ENCODE assay signal across 29 mouse cellular contexts in the genomic region with DNA sequence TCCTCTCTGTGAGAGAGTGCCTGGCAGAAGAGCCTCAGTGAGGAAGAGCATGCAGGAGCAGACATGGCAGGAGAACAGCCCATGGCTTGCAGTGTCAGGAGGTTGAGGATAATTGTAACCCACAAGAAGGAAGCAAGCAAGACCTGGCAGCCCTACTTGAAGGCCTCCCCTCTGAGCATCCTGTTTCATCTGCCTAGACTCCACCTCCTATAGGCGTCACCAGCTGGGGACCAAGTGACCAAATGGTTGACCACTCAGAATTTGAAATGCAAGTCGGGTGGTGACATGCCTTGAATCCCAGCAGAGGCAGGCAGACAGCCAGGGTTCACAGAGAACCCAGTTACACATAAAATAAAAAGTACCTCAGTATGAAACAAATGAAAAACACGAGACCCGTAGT. TPM values are rescaled to one million over a fixed set of nuclear protein-coding genes. Genes with fewer than 3 reads are reported as not detected.
A peak's percentile ranks its signal among the peaks of the same experiment; 100 is the strongest.
DNase-seq lines count a peak whose midpoint lies in the region; ATAC-seq and TF ChIP-seq lines count a peak whose summit lies in the region.
"Had no signal": no experiment of that assay in that cellular context is flagged by ENCODE, and none has a peak within 500 bp of the region (broad histone marks: within the 10 kb centered on the region; RNA-seq: fewer than 3 reads in every experiment).

No protein-coding gene starts in this region.

- ATAC-seq in megakaryocyte, adult 5-6 weeks (ENCODE audit: poor library complexity, severe bottlenecking) = no peak
- ATAC-seq: activated CD4-positive, CD25-positive, alpha-beta regulatory T cell, adult 4 months; forebrain, embryonic 13.5 days; inflammation-experienced regulatory T-cells, adult 6 months; midbrain, embryonic 13.5 days had no signal

- peak overlapping the region; percentile 72 for H3K4me2 ChIP-seq in myocyte (ENCODE audit: low read depth)
- H3K4me2 ChIP-seq: forebrain, embryonic 13.5 days; heart, embryonic 15.5 days; hindbrain, embryonic 14.5 days; kidney, embryonic 15.5 days; midbrain, embryonic 13.5 days; neural tube, embryonic 15.5 days; stomach, embryonic 15.5 days had no signal

- DNase-seq in cerebellum, adult 9-10 months = peak; percentile 38
- DNase-seq in cerebellum, adult 9-11 months = no peak
- DNase-seq in heart, embryonic 10.5 days (ENCODE audit: low spot score) = peak; percentile 70
- DNase-seq in heart, postnatal 4 days = no peak
- no peak for DNase-seq in urinary bladder, postnatal 25 days (ENCODE audit: low spot score)
- DNase-seq: B cell, adult 2 months; heart, postnatal 36 days; kidney, adult 11 months; kidney, postnatal 36 days; layer of hippocampus, postnatal 36 days; left cerebral cortex, postnatal 4 days; lung, adult 2 months; lung, postnatal 14 days; retina, postnatal 1 day; right cerebral cortex, postnatal 14 days; thymus, postnatal 14 days had no signal

- H3K36me3 ChIP-seq in heart, embryonic 10.5 days = no peaks in the 10 kb centered on the region
- H3K36me3 ChIP-seq in megakaryocyte, embryonic 14.5 days (replicated peaks; ENCODE audit: low read length) = no peaks in the 10 kb centered on the region
- H3K36me3 ChIP-seq in myocyte (ENCODE audit: control insufficient read depth, insufficient read depth) = no peaks in the 10 kb centered on the region
- H3K36me3 ChIP-seq: heart, embryonic 15.5 days; kidney, embryonic 15.5 days; midbrain, embryonic 13.5 days; neural tube, embryonic 15.5 days; stomach, embryonic 15.5 days had no signal

- no peak overlapping the region for H3K27ac ChIP-seq in heart, embryonic 10.5 days
- H3K27ac ChIP-seq: forebrain, embryonic 13.5 days; hindbrain, embryonic 14.5 days; kidney, embryonic 15.5 days; liver, embryonic 14.5 days; midbrain, embryonic 13.5 days; neural tube, embryonic 15.5 days; stomach, embryonic 15.5 days had no signal

- no peak overlapping the region for H3ac ChIP-seq in myocyte (ENCODE audit: control insufficient read depth, insufficient read length)

- no peaks in the 10 kb centered on the region for H3K27me3 ChIP-seq in heart, embryonic 10.5 days (ENCODE audit: insufficient read depth, poor library complexity, severe bottlenecking)
- peaks cover 7% of the 10 kb centered on the region for H3K27me3 ChIP-seq in megakaryocyte, embryonic 14.5 days (replicated peaks)
- no peaks in the 10 kb centered on the region for H3K27me3 ChIP-seq in myocyte (ENCODE audit: control insufficient read depth, insufficient read depth, insufficient read length)
- H3K27me3 ChIP-seq: forebrain, embryonic 13.5 days; heart, embryonic 15.5 days; kidney, embryonic 15.5 days; midbrain, embryonic 13.5 days; neural tube, embryonic 15.5 days; stomach, embryonic 15.5 days had no signal

- peak; percentile 30 for TF ChIP-seq POLR2A in myocyte (IDR thresholded peaks at IDR 0.05; ENCODE audit: insufficient read length, low read depth)

- H3K79me2 ChIP-seq in myocyte (ENCODE audit: control insufficient read depth, insufficient read depth) = no peaks in the 10 kb centered on the region

- no peaks in the 10 kb centered on the region for H3K9me3 ChIP-seq in heart, embryonic 10.5 days
- H3K9me3 ChIP-seq in megakaryocyte, embryonic 14.5 days = no peaks in the 10 kb centered on the region
- H3K9me3 ChIP-seq: forebrain, embryonic 13.5 days; heart, embryonic 15.5 days; kidney, embryonic 15.5 days; midbrain, embryonic 13.5 days; neural tube, embryonic 15.5 days; stomach, embryonic 15.5 days had no signal

- peaks cover 36% of the 10 kb centered on the region for H3K4me1 ChIP-seq in heart, embryonic 10.5 days
- H3K4me1 ChIP-seq in megakaryocyte, embryonic 14.5 days = peaks cover 48% of the 10 kb centered on the region

- no peak overlapping the region for H3K4me3 ChIP-seq in heart, embryonic 10.5 days
- peak overlapping the region; percentile 20 for H3K4me3 ChIP-seq in megakaryocyte, embryonic 14.5 days (replicated peaks)
- no peak overlapping the region for H3K4me3 ChIP-seq in myocyte
- H3K4me3 ChIP-seq: forebrain, embryonic 13.5 days; heart, embryonic 15.5 days; kidney, embryonic 15.5 days; midbrain, embryonic 13.5 days; neural tube, embryonic 15.5 days; stomach, embryonic 15.5 days had no signal

- WGBS in heart, embryonic 10.5 days = 47% methylated on average over 4 of the region's 4 CpGs

TF ChIP-seq in myocyte, 11 proteins besides CTCF, POLR2A, EP300 and RAD21:
- TF ChIP-seq REST (IDR thresholded peaks at IDR 0.05; ENCODE audit: insufficient read depth, insufficient read length) (no peak), SRF (IDR thresholded peaks at IDR 0.05; ENCODE audit: control insufficient read depth, insufficient read length, low read depth) (no peak), MAX (IDR thresholded peaks at IDR 0.05; ENCODE audit: low read depth) (no peak), MYOG (IDR thresholded peaks at IDR 0.05; ENCODE audit: control insufficient read depth in 1 of 3, insufficient read depth in 1 of 3, insufficient read length in 2 of 3, low read depth in 2 of 3) (no peak)

RNA-seq across cellular contexts. Expression of a gene that starts 4.2 kb away (rescaled TPM):
- polyA plus RNA-seq in heart, embryonic 10.5 days (2016; fragmentation: Nextera tagmentation; extraction: Ambion mirVana) = 2.2 and 3.2 TPM in 2 replicates
- 10 to 100 TPM; 18.3 to 20.6 TPM for total RNA-seq in heart, postnatal 4 days (2021)
- 9.1 and 14.6 TPM in 2 replicates for polyA plus RNA-seq in megakaryocyte, embryonic 14.5 days (2012; ENCODE audit: insufficient read depth, low replicate concordance)
- 28.4 and 31.8 TPM in 2 replicates for total RNA-seq in megakaryocyte, adult 5-6 weeks (2015)
- 27.6 and 43.5 TPM in 2 replicates for total RNA-seq in megakaryocyte, adult 5-6 weeks (2017)
- 6.3 TPM for polyA plus RNA-seq in myocyte (2012; fragmentation: generic; extraction: Trizol)

RNA-seq across cellular contexts. Expression of a gene that starts 44.2 kb away (rescaled TPM):
- polyA plus RNA-seq in heart, embryonic 10.5 days (2016; fragmentation: Nextera tagmentation; extraction: Ambion mirVana) = 4.0 and 4.9 TPM in 2 replicates
- 10 to 100 TPM; 48.7 to 49.8 TPM for total RNA-seq in heart, postnatal 4 days (2021)
- polyA plus RNA-seq in megakaryocyte, embryonic 14.5 days (2012; ENCODE audit: insufficient read depth, low replicate concordance) = 17.3 and 46.0 TPM in 2 replicates
- total RNA-seq in megakaryocyte, adult 5-6 weeks (2015) = 10.6 and 10.9 TPM in 2 replicates
- total RNA-seq in megakaryocyte, adult 5-6 weeks (2017) = 28.8 and 31.0 TPM in 2 replicates
- 48.8 TPM for polyA plus RNA-seq in myocyte (2012; fragmentation: generic; extraction: Trizol)

Comparison
In these comparisons a context has a peak if more than half of its experiments do, and no peak if none do; other contexts are left out.
1. DNase-seq: peak in cerebellum, adult 9-10 months (single experiment) and heart, embryonic 10.5 days (single experiment); none in cerebellum, adult 9-11 months (single experiment), heart, postnatal 4 days (single experiment) and urinary bladder, postnatal 25 days (single experiment).